Mouse (Mus musculus) neural tube, embryonic 12.5 days (tissue): Measurements from ENCODE around the gene Ppm1l. TPM values are rescaled to one million over a fixed set of nuclear protein-coding genes. Genes with fewer than 3 reads are reported as not detected.

ENCODE experiments used
- ATAC-seq: fragments of 200-750 bp; cut with Nextera tagmentation; 2 replicates; pipeline ENCODE4 v1.8.0; 2017; ENCODE audit warnings: low read depth, mild to moderate bottlenecking, moderate TSS enrichment, moderate library complexity; ENCODE audit not compliant: low FRiP score
- H3K27ac ChIP-seq: fragments of 300-500 bp; sonication (generic); 2 replicates; pipeline ENCODE4 v1.5.1; 2016
- H3K27me3 ChIP-seq: fragments of 300-500 bp; sonication (generic); replicated peaks from 2 replicates; pipeline ENCODE4 v1.6.1; 2016; ENCODE audit warnings: mild to moderate bottlenecking
- H3K36me3 ChIP-seq: fragments of 300-500 bp; sonication (generic); 2 replicates; pipeline ENCODE4 v1.6.1; 2016; ENCODE audit warnings: mild to moderate bottlenecking
- H3K4me1 ChIP-seq: fragments of 300-500 bp; sonication (generic); 2 replicates; pipeline ENCODE4 v1.6.1; 2016
- H3K4me2 ChIP-seq: fragments of 300-500 bp; sonication (generic); replicated peaks from 2 replicates; pipeline ENCODE4 v1.6.1; 2016; ENCODE audit warnings: mild to moderate bottlenecking
- H3K4me3 ChIP-seq: fragments of 300-500 bp; sonication (generic); 2 replicates; pipeline ENCODE4 v1.5.1; 2016
- H3K9ac ChIP-seq: fragments of 300-500 bp; sonication (generic); 2 replicates; pipeline ENCODE4 v1.6.1; 2016; ENCODE audit warnings: mild to moderate bottlenecking
- H3K9me3 ChIP-seq: fragments of 300-500 bp; sonication (generic); 2 replicates; pipeline ENCODE4 v1.6.1; 2016; ENCODE audit warnings: mild to moderate bottlenecking
- WGBS: fragments of 180-500 bp; shearing (Covaris S2); methylation state at CpG from one replicate; pipeline ENCODE4 v1.1.7; 2016; 5-methylcytosine and 5-hydroxymethylcytosine counted together
- polyA plus RNA-seq: library from polyadenylated mRNA; unstranded; fragments of >200 nt; fragmentation: Nextera tagmentation; extraction: Ambion mirVana; gene quantifications from 2 replicates; pipeline ENCODE4 v1.2.1, GENCODE M21; 2016

The Ppm1l gene
- polyA plus RNA-seq, 1 experiment from 2014 or later: 26.0 TPM

- ATAC-seq: no peak
- no peak overlapping the region for H3K9ac ChIP-seq
- H3K36me3 ChIP-seq: no peaks in the 10 kb centered on the region
- WGBS: 61% methylated on average over 9 of the region's 9 CpGs
- H3K27ac ChIP-seq: no peak overlapping the region
- no peak overlapping the region for H3K4me3 ChIP-seq
- H3K4me2 ChIP-seq: no peak overlapping the region
- H3K9me3 ChIP-seq: no peaks in the 10 kb centered on the region
- H3K27me3 ChIP-seq: no peaks in the 10 kb centered on the region
- peaks cover 8% of the 10 kb centered on the region; the same call in 1 of the 2 replicates for H3K4me1 ChIP-seq
These were observed 151.8 kb downstream of the Ppm1l start for GRCm38 (mm10) chr3:69468280-69469008.

- no peak overlapping the region for H3K27ac ChIP-seq
- H3K36me3 ChIP-seq: no peaks in the 10 kb centered on the region
- H3K4me3 ChIP-seq: no peak overlapping the region
- peaks cover 8% of the 10 kb centered on the region; the same call in 1 of the 2 replicates for H3K4me1 ChIP-seq
- H3K9me3 ChIP-seq: peaks cover 4% of the 10 kb centered on the region; the same call in 1 of the 2 replicates
- ATAC-seq: no peak
- WGBS: 52% methylated on average over 5 of the region's 6 CpGs
- no peaks in the 10 kb centered on the region for H3K27me3 ChIP-seq
- H3K4me2 ChIP-seq: no peak overlapping the region
- no peak overlapping the region for H3K9ac ChIP-seq
These were observed 152.9 kb downstream of the Ppm1l start for GRCm38 (mm10) chr3:69469463-69470141.

- Histone ChIP-seq H3K9ac (no peak overlapping the region), H3K4me3 (no peak overlapping the region), H3K4me2 (no peak overlapping the region), H3K27ac (no peak overlapping the region), H3K36me3 (no peaks in the 10 kb centered on the region), H3K9me3 (peaks cover 4% of the 10 kb centered on the region; the same call in 1 of the 2 replicates), H3K27me3 (no peaks in the 10 kb centered on the region), H3K4me1 (peaks cover 8% of the 10 kb centered on the region; the same call in 1 of the 2 replicates)
- ATAC-seq: peak; percentile 69; the same call in 1 of the 2 replicates
- WGBS: 69% methylated on average over 11 of the region's 11 CpGs
These were observed 153.6 kb downstream of the Ppm1l start for GRCm38 (mm10) chr3:69470142-69470796.

GRCm38 (mm10) chr3:69475850-69476450 lies 159.3 kb downstream of the Ppm1l start:
- Histone ChIP-seq H3K36me3 (no peaks in the 10 kb centered on the region), H3K27me3 (no peaks in the 10 kb centered on the region), H3K4me2 (no peak overlapping the region), H3K9me3 (peaks cover 4% of the 10 kb centered on the region; the same call in 1 of the 2 replicates), H3K9ac (no peak overlapping the region), H3K27ac (no peak overlapping the region), H3K4me1 (peaks cover 19% of the 10 kb centered on the region), H3K4me3 (no peak overlapping the region)
- no peak for ATAC-seq
- WGBS: 60% methylated on average over 12 of the region's 12 CpGs

GRCm38 (mm10) chr3:69479937-69480336 lies 163.3 kb downstream of the Ppm1l start:
- Histone ChIP-seq H3K4me2 (no peak overlapping the region), H3K9ac (no peak overlapping the region), H3K27ac (no peak overlapping the region), H3K4me1 (peaks cover 19% of the 10 kb centered on the region), H3K4me3 (no peak overlapping the region), H3K9me3 (no peaks in the 10 kb centered on the region), H3K27me3 (no peaks in the 10 kb centered on the region), H3K36me3 (no peaks in the 10 kb centered on the region)
- 79% methylated on average over 3 of the region's 3 CpGs for WGBS
- no peak for ATAC-seq

- no peak overlapping the region for H3K4me3 ChIP-seq
- peak; percentile 45 for ATAC-seq
- H3K4me2 ChIP-seq: no peak overlapping the region
- no peaks in the 10 kb centered on the region for H3K36me3 ChIP-seq
- no peaks in the 10 kb centered on the region for H3K9me3 ChIP-seq
- 31% methylated on average over 4 of the region's 4 CpGs for WGBS
- peaks cover 10% of the 10 kb centered on the region for H3K4me1 ChIP-seq
- H3K9ac ChIP-seq: no peak overlapping the region
- H3K27ac ChIP-seq: no peak overlapping the region
- no peaks in the 10 kb centered on the region for H3K27me3 ChIP-seq
These were observed 165.2 kb downstream of the Ppm1l start for GRCm38 (mm10) chr3:69481835-69482234.

- H3K4me1 ChIP-seq: peaks cover 9% of the 10 kb centered on the region; the same call in 1 of the 2 replicates
These were observed 167.4 kb downstream of the Ppm1l start for GRCm38 (mm10) chr3:69484006-69484574.

GRCm38 (mm10) chr3:69484582-69484981 lies 167.9 kb downstream of the Ppm1l start:
- peaks cover 9% of the 10 kb centered on the region; the same call in 1 of the 2 replicates for H3K4me1 ChIP-seq
- H3K9me3 ChIP-seq: no peaks in the 10 kb centered on the region
- H3K27me3 ChIP-seq: no peaks in the 10 kb centered on the region
- no peak overlapping the region for H3K4me3 ChIP-seq
- H3K36me3 ChIP-seq: no peaks in the 10 kb centered on the region
- no peak overlapping the region for H3K27ac ChIP-seq
- H3K9ac ChIP-seq: no peak overlapping the region
- H3K4me2 ChIP-seq: no peak overlapping the region
- no peak for ATAC-seq
- WGBS: 83% methylated on average over 4 of the region's 4 CpGs

More at GRCm38 (mm10) chr3:69484006-69484574, 167.4 kb downstream of the Ppm1l start:
- no peak overlapping the region for H3K9ac ChIP-seq
- no peak for ATAC-seq
- no peaks in the 10 kb centered on the region for H3K36me3 ChIP-seq
- 79% methylated on average over 13 of the region's 13 CpGs for WGBS
- H3K9me3 ChIP-seq: no peaks in the 10 kb centered on the region
- H3K27me3 ChIP-seq: no peaks in the 10 kb centered on the region
- H3K4me3 ChIP-seq: no peak overlapping the region
- H3K27ac ChIP-seq: no peak overlapping the region
- no peak overlapping the region for H3K4me2 ChIP-seq

- WGBS: 86% methylated on average over 3 of the region's 3 CpGs
- Histone ChIP-seq H3K27me3 (no peaks in the 10 kb centered on the region), H3K9ac (no peak overlapping the region), H3K36me3 (no peaks in the 10 kb centered on the region), H3K4me1 (peaks cover 9% of the 10 kb centered on the region; the same call in 1 of the 2 replicates), H3K27ac (no peak overlapping the region), H3K4me2 (no peak overlapping the region), H3K4me3 (no peak overlapping the region), H3K9me3 (no peaks in the 10 kb centered on the region)
- no peak for ATAC-seq
These were observed 168.7 kb downstream of the Ppm1l start for GRCm38 (mm10) chr3:69485347-69485746.

- H3K4me2 ChIP-seq: no peak overlapping the region
- no peaks in the 10 kb centered on the region for H3K36me3 ChIP-seq
- H3K27me3 ChIP-seq: no peaks in the 10 kb centered on the region
- no peak for ATAC-seq
- no peak overlapping the region for H3K9ac ChIP-seq
- no peaks in the 10 kb centered on the region for H3K9me3 ChIP-seq
- H3K27ac ChIP-seq: no peak overlapping the region
- H3K4me1 ChIP-seq: peaks cover 9% of the 10 kb centered on the region; the same call in 1 of the 2 replicates
- 62% methylated on average over 2 of the region's 2 CpGs for WGBS
- no peak overlapping the region for H3K4me3 ChIP-seq
These were observed 169.1 kb downstream of the Ppm1l start for GRCm38 (mm10) chr3:69485756-69486155.

GRCm38 (mm10) chr3:69487471-69487870 lies 170.8 kb downstream of the Ppm1l start:
- no peak overlapping the region for H3K9ac ChIP-seq
- H3K4me3 ChIP-seq: no peak overlapping the region
- no peak overlapping the region for H3K27ac ChIP-seq
- 75% methylated on average over 6 of the region's 6 CpGs for whole genome bisulfite sequencing
- H3K36me3 ChIP-seq: no peaks in the 10 kb centered on the region
- no peak; the same call in 1 of the 2 replicates for ATAC-seq
- no peak overlapping the region for H3K4me2 ChIP-seq
- no peaks in the 10 kb centered on the region for H3K9me3 ChIP-seq
- no peaks in the 10 kb centered on the region for H3K27me3 ChIP-seq
- H3K4me1 ChIP-seq: peaks cover 9% of the 10 kb centered on the region; the same call in 1 of the 2 replicates
